Mouse (Mus musculus): ENCODE data around the gene Ghr. TPM values are rescaled to one million over a fixed set of nuclear protein-coding genes. Genes with fewer than 3 reads are reported as not detected.

The Ghr gene
- polyA plus RNA-seq, 1 experiment from 2014 or later: 13.4 TPM

- no peaks in the 10 kb centered on the region for H3K9me3 ChIP-seq (ENCODE audit: control insufficient read depth, low read length)
- 92% methylated on average over 4 of the region's 4 CpGs for WGBS
- H3K27ac ChIP-seq: no peak overlapping the region
- H3K4me3 ChIP-seq (replicated peaks; ENCODE audit: low read length): no peak overlapping the region
- DNase-seq (ENCODE audit: low spot score) (no peak), ATAC-seq (ENCODE audit: low FRiP score) (no peak)
- H3K27me3 ChIP-seq (ENCODE audit: control insufficient read depth, insufficient read depth, low read length): no peaks in the 10 kb centered on the region
- no peak overlapping the region for H3K9ac ChIP-seq
- no peaks in the 10 kb centered on the region for H3K36me3 ChIP-seq (replicated peaks; ENCODE audit: control insufficient read depth, insufficient read depth)
- no peaks in the 10 kb centered on the region for H3K4me1 ChIP-seq (replicated peaks; ENCODE audit: control insufficient read depth, insufficient read depth, low read length)
- H3K4me2 ChIP-seq (replicated peaks): no peak overlapping the region
Measured at GRCm38 (mm10) chr15:3469230-3469629, 114.1 kb downstream of the Ghr start.

DNA sequence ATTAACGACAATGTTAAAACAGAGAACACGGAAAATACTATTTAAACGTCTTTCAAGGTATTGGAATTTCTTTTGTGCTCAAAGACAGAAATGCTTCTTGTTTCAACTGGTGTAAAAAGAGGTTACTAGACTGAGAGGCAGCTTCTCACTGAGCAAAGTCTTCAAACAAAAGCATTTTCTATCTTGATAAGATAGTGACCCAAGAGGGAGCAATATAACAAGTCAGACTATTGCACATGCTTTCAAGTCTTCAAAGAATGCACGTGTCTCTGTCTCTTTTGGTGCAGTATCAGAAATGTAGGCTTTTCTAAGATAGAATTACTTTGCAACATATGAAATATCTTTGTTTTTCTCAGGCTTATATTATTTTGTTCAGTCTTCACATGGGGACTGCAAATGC lies 116.7 kb downstream of the Ghr start:
- no peak overlapping the region for H3K27ac ChIP-seq
- 89% methylated on average over 4 of the region's 4 CpGs for WGBS
- H3K9ac ChIP-seq: no peak overlapping the region
- H3K4me3 ChIP-seq (replicated peaks; ENCODE audit: low read length): no peak overlapping the region
- H3K9me3 ChIP-seq (ENCODE audit: control insufficient read depth, low read length): no peaks in the 10 kb centered on the region
- H3K27me3 ChIP-seq (ENCODE audit: control insufficient read depth, insufficient read depth, low read length): no peaks in the 10 kb centered on the region
- no peak for DNase-seq (ENCODE audit: low spot score)
- ATAC-seq (ENCODE audit: low FRiP score): no peak
- H3K36me3 ChIP-seq (replicated peaks; ENCODE audit: control insufficient read depth, insufficient read depth): no peaks in the 10 kb centered on the region
- H3K4me2 ChIP-seq (replicated peaks): no peak overlapping the region
- H3K4me1 ChIP-seq (replicated peaks; ENCODE audit: control insufficient read depth, insufficient read depth, low read length): no peaks in the 10 kb centered on the region

DNA sequence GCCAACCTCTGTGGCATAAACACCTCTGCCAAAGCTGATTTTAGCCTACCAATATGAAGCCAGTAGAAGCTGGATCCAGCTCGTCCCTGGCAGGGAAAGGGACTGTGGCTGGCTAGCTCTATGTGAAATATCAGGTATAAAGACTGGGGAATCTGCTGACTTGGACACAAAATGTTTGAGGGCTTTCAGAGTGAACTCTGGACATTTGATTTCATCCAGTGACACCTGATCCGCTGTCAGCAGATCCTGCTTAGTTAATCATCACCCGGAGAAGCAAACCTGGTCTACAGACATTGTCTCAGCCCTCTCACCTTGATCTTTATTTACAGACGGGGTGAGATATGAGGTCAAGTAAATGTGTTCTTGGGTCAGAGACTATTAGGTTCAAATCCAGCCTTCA lies 118.5 kb downstream of the Ghr start:
- no peak overlapping the region for H3K4me3 ChIP-seq (replicated peaks; ENCODE audit: low read length)
- no peaks in the 10 kb centered on the region for H3K4me1 ChIP-seq (replicated peaks; ENCODE audit: control insufficient read depth, insufficient read depth, low read length)
- no peak overlapping the region for H3K27ac ChIP-seq
- DNase-seq (ENCODE audit: low spot score) (no peak), ATAC-seq (ENCODE audit: low FRiP score) (no peak)
- 85% methylated on average over 4 of the region's 4 CpGs for WGBS
- no peak overlapping the region for H3K4me2 ChIP-seq (replicated peaks)
- H3K9ac ChIP-seq: no peak overlapping the region
- no peaks in the 10 kb centered on the region for H3K36me3 ChIP-seq (replicated peaks; ENCODE audit: control insufficient read depth, insufficient read depth)
- no peaks in the 10 kb centered on the region for H3K27me3 ChIP-seq (ENCODE audit: control insufficient read depth, insufficient read depth, low read length)
- H3K9me3 ChIP-seq (ENCODE audit: control insufficient read depth, low read length): no peaks in the 10 kb centered on the region

- DNase-seq (ENCODE audit: low spot score): no peak
- no peak for ATAC-seq (ENCODE audit: low FRiP score)
- Histone ChIP-seq H3K4me1 (replicated peaks; ENCODE audit: control insufficient read depth, insufficient read depth, low read length) (no peaks in the 10 kb centered on the region), H3K9me3 (ENCODE audit: control insufficient read depth, low read length) (no peaks in the 10 kb centered on the region), H3K9ac (no peak overlapping the region), H3K4me3 (replicated peaks; ENCODE audit: low read length) (no peak overlapping the region), H3K27ac (no peak overlapping the region), H3K27me3 (ENCODE audit: control insufficient read depth, insufficient read depth, low read length) (no peaks in the 10 kb centered on the region), H3K4me2 (replicated peaks) (no peak overlapping the region), H3K36me3 (replicated peaks; ENCODE audit: control insufficient read depth, insufficient read depth) (no peaks in the 10 kb centered on the region)
- WGBS: 79% methylated on average over 4 of the region's 4 CpGs
Measured at GRCm38 (mm10) chr15:3456543-3456942, 126.7 kb downstream of the Ghr start.

GRCm38 (mm10) chr15:3455572-3455971 lies 127.7 kb downstream of the Ghr start:
- ATAC-seq (ENCODE audit: low FRiP score) (no peak), DNase-seq (ENCODE audit: low spot score) (no peak)
- H3K4me2 ChIP-seq (replicated peaks): no peak overlapping the region
- H3K9me3 ChIP-seq (ENCODE audit: control insufficient read depth, low read length): no peaks in the 10 kb centered on the region
- no peak overlapping the region for H3K27ac ChIP-seq
- H3K9ac ChIP-seq: no peak overlapping the region
- H3K27me3 ChIP-seq (ENCODE audit: control insufficient read depth, insufficient read depth, low read length): no peaks in the 10 kb centered on the region
- no peaks in the 10 kb centered on the region for H3K4me1 ChIP-seq (replicated peaks; ENCODE audit: control insufficient read depth, insufficient read depth, low read length)
- H3K36me3 ChIP-seq (replicated peaks; ENCODE audit: control insufficient read depth, insufficient read depth): no peaks in the 10 kb centered on the region
- no peak overlapping the region for H3K4me3 ChIP-seq (replicated peaks; ENCODE audit: low read length)

DNA sequence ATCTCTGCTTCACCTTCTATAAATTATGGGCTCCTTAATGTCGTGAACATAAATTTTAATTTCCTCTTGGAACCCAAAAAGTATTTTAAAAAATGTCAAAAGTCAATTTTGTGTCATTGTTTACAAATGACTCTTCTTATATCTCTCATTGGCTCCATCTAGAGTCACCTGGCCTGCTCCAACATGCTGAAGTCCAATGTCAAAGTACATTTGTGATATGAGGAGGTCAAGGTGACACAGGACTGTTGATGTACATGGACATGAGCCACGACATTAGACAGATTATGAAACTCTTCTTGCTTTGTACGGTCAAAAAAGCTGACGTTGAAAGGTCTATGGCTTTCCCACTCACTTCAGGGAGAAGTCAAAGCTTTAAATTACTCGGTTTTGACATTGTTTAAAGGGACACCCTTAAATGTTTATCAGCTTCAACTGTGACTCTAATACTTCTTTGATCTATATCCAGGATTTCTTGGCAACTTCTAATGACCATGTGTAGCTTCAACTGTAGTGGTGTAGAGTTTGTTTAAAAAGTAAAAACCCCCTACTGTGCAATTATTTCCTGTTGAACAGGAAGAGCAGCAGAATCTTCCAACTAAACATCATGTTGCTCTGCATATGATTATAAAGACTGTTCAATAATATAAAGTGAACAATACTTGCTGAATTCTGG lies 131.1 kb downstream of the Ghr start:
- Histone ChIP-seq H3K9me3 (ENCODE audit: control insufficient read depth, low read length) (no peaks in the 10 kb centered on the region), H3K36me3 (replicated peaks; ENCODE audit: control insufficient read depth, insufficient read depth) (no peaks in the 10 kb centered on the region), H3K27ac (no peak overlapping the region), H3K27me3 (ENCODE audit: control insufficient read depth, insufficient read depth, low read length) (no peaks in the 10 kb centered on the region), H3K4me2 (replicated peaks) (no peak overlapping the region), H3K4me1 (replicated peaks; ENCODE audit: control insufficient read depth, insufficient read depth, low read length) (no peaks in the 10 kb centered on the region), H3K9ac (no peak overlapping the region), H3K4me3 (replicated peaks; ENCODE audit: low read length) (no peak overlapping the region)
- WGBS: 81% methylated on average over 5 of the region's 5 CpGs
- ATAC-seq (ENCODE audit: low FRiP score) (no peak), DNase-seq (ENCODE audit: low spot score) (no peak)

DNA sequence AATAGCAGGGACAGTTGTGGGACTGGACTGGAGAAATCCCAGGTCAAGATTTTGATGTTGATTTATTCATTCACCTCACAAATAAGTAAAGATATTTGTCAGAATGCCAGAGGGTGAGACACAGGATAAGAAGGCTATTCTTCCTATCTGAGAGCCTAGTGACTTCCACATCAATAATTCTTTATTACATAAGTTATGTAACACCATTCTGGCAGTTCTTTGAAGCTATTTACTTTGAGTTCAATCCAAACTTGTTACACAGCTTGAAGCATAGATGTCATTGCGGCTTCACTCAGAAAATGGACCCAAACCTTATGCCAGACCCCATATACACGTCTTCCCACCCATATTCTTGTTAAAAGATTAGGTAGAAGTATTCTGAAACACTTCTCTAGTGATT lies 133.7 kb downstream of the Ghr start:
- H3K36me3 ChIP-seq (replicated peaks; ENCODE audit: control insufficient read depth, insufficient read depth): no peaks in the 10 kb centered on the region
- H3K9ac ChIP-seq: no peak overlapping the region
- H3K4me1 ChIP-seq (replicated peaks; ENCODE audit: control insufficient read depth, insufficient read depth, low read length): no peaks in the 10 kb centered on the region
- 66% methylated on average over 2 of the region's 2 CpGs for WGBS
- H3K9me3 ChIP-seq (ENCODE audit: control insufficient read depth, low read length): no peaks in the 10 kb centered on the region
- no peak overlapping the region for H3K4me2 ChIP-seq (replicated peaks)
- no peak overlapping the region for H3K4me3 ChIP-seq (replicated peaks; ENCODE audit: low read length)
- no peak for ATAC-seq (ENCODE audit: low FRiP score)
- DNase-seq (ENCODE audit: low spot score): no peak
- H3K27ac ChIP-seq: no peak overlapping the region
- no peaks in the 10 kb centered on the region for H3K27me3 ChIP-seq (ENCODE audit: control insufficient read depth, insufficient read depth, low read length)

- H3K4me1 ChIP-seq (replicated peaks; ENCODE audit: control insufficient read depth, insufficient read depth, low read length): no peaks in the 10 kb centered on the region
- no peaks in the 10 kb centered on the region for H3K27me3 ChIP-seq (ENCODE audit: control insufficient read depth, insufficient read depth, low read length)
- H3K9me3 ChIP-seq (ENCODE audit: control insufficient read depth, low read length): no peaks in the 10 kb centered on the region
- ATAC-seq (ENCODE audit: low FRiP score) (no peak), DNase-seq (ENCODE audit: low spot score) (no peak)
- no peak overlapping the region for H3K27ac ChIP-seq
- 77% methylated on average over 7 of the region's 7 CpGs for WGBS
- H3K36me3 ChIP-seq (replicated peaks; ENCODE audit: control insufficient read depth, insufficient read depth): no peaks in the 10 kb centered on the region
- no peak overlapping the region for H3K9ac ChIP-seq
- H3K4me2 ChIP-seq (replicated peaks): no peak overlapping the region
- no peak overlapping the region for H3K4me3 ChIP-seq (replicated peaks; ENCODE audit: low read length)
Measured at GRCm38 (mm10) chr15:3445285-3445909, 137.9 kb downstream of the Ghr start.

GRCm38 (mm10) chr15:3444448-3445020 lies 138.8 kb downstream of the Ghr start:
- no peak overlapping the region for H3K27ac ChIP-seq
- H3K27me3 ChIP-seq (ENCODE audit: control insufficient read depth, insufficient read depth, low read length): no peaks in the 10 kb centered on the region
- no peak overlapping the region for H3K4me2 ChIP-seq (replicated peaks)
- 89% methylated on average over 8 of the region's 8 CpGs for WGBS
- no peaks in the 10 kb centered on the region for H3K9me3 ChIP-seq (ENCODE audit: control insufficient read depth, low read length)
- ATAC-seq (ENCODE audit: low FRiP score) (no peak), DNase-seq (ENCODE audit: low spot score) (no peak)
- H3K9ac ChIP-seq: no peak overlapping the region
- H3K36me3 ChIP-seq (replicated peaks; ENCODE audit: control insufficient read depth, insufficient read depth): no peaks in the 10 kb centered on the region
- no peak overlapping the region for H3K4me3 ChIP-seq (replicated peaks; ENCODE audit: low read length)
- no peaks in the 10 kb centered on the region for H3K4me1 ChIP-seq (replicated peaks; ENCODE audit: control insufficient read depth, insufficient read depth, low read length)

Data from hindbrain, embryonic 14.5 days (tissue).